Mouse (Mus musculus) layer of hippocampus, adult 2 months (tissue): ENCODE results near the gene Platr17. TPM values are rescaled to one million over a fixed set of nuclear protein-coding genes. Genes with fewer than 3 reads are reported as not detected.
A peak's percentile ranks its signal among the peaks of the same experiment; 100 is the strongest.

Source experiments
- DNase-seq, 2 experiments: peaks; one replicate each; pipeline ENCODE4 v3.0.0; 2022; ENCODE audit warnings: low spot score in 2 of 2
- H3K27ac ChIP-seq: fragments of 200-600 bp; 2 replicates; pipeline ENCODE4 v1.8.1; 2022
- H3K4me3 ChIP-seq: fragments of 200-600 bp; 2 replicates; pipeline ENCODE4 v1.8.1; 2022; ENCODE audit warnings: mild to moderate bottlenecking
- CTCF ChIP-seq: fragments of 200-600 bp; conservative IDR thresholded peaks from 2 replicates; pipeline ENCODE4 v1.8.1; 2022; ENCODE audit warnings: antibody characterized with exemption, mild to moderate bottlenecking, moderate library complexity
- microRNA-seq, 2 experiments: library from miRNA; unstranded; fragments of <30 nt; microRNA quantifications; one replicate each; pipeline ENCODE4 v1.2.0; 2021
- total RNA-seq, 2 experiments: library from RNA; stranded (reverse); gene quantifications; 2 replicates each; pipeline ENCODE4 v1.2.3; 2021

Platr17 gene
- total RNA-seq, 2 experiments from 2014 or later, result 0.61 to 0.64 TPM

DNA sequence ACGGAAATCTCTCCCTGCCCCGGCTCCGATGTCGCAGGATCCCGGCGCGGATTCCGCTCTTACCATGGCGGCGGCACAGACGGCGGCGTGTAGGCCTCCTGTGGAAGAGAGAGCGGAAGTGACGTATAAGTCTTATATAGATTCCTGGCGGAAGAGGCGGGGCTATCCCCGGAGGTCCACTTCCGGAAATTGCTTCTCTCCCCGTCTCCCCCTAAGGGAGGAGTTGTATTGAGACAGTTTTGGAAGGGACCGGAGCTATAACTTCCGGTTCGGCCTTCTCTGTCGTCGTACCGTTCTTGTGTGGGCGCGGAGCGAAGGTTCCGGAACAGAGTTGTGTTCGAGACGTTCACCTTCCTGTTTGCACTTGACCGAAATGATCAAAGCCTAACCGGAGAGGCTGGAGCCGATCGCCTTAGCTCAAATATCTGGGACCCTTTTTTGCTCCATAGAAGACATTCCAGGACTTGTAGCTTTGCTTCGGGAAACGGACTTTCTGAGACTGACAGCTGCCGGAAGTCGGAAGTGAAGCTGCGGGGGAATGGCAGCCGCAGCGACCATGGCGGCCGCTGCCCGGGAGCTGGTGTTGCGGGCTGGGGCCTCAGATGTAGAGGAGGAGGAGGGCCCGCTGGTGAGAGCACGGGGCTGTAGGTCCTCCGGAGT, 50.8 kb downstream of the Platr17 start, which contains the start of the genes Vps52 and Rps18:
Vps52 (plus strand) TSS at position 258 of the 660 bp plus-strand sequence.
Rps18 (minus strand) TSS at position 447 of the 660 bp plus-strand sequence.
- peak; percentile 63 for TF ChIP-seq CTCF
- peak; percentile 96 to 97 for DNase-seq

More for the DNA sequence above, 50.8 kb downstream of the Platr17 start, which contains the start of the genes Vps52 and Rps18:
- Histone ChIP-seq H3K27ac (peak within 1 kb of the TSS; percentile 98), H3K4me3 (peak within 1 kb of the TSS; percentile 85)

Small RNA genes lying within 50 kb of the gene (microRNA-seq; reads per million reads assigned to microRNA genes)
- 0 reads per million in 2 experiments for gene Gm27740

Other genes with a start within 250 kb of the Platr17 start
- gene Hnrnpm, start 218.3 kb upstream of the Platr17 start, total RNA-seq, result 100 to 1,000 TPM; 164 to 178 TPM
- gene March2, start 186.5 kb upstream of the Platr17 start, total RNA-seq, result 10 to 100 TPM; 84.7 to 86.1 TPM
- gene Rab11b, start 144.6 kb upstream of the Platr17 start, total RNA-seq, result 100 to 1,000 TPM; 306 to 322 TPM
- 1 to 10 TPM; 4.1 to 4.2 TPM for gene Angptl4, start 123.3 kb upstream of the Platr17 start, total RNA-seq
- gene Kank3, start 94.6 kb upstream of the Platr17 start, total RNA-seq, result 10 to 100 TPM; 35.2 to 40.6 TPM
- 100 to 1,000 TPM; 723 to 770 TPM for gene Rps28, start 80.6 kb upstream of the Platr17 start, total RNA-seq
- 100 to 1,000 TPM; 207 to 208 TPM for gene Ndufa7, start 80.6 kb upstream of the Platr17 start, total RNA-seq
- 10 to 100 TPM; 22.6 to 25.0 TPM for gene Cd320, start 62.0 kb upstream of the Platr17 start, total RNA-seq
- gene Gm7029, start 31.3 kb upstream of the Platr17 start, total RNA-seq, result not detected
- gene Kifc1, start 14.5 kb upstream of the Platr17 start, total RNA-seq, result 1 to 10 TPM; 1.8 to 3.0 TPM
- 10 to 100 TPM; 26.1 to 32.9 TPM for gene Daxx, start 4.3 kb downstream of the Platr17 start, total RNA-seq
- 10 to 100 TPM; 30.2 to 40.1 TPM for gene Tapbp, start 10.8 kb downstream of the Platr17 start, total RNA-seq
- 10 to 100 TPM; 31.4 to 31.8 TPM for gene Zbtb22, start 10.8 kb downstream of the Platr17 start, total RNA-seq
- gene Rgl2, start 24.4 kb downstream of the Platr17 start, total RNA-seq, result 10 to 100 TPM; 68.9 to 76.4 TPM
- gene Pfdn6, start 35.2 kb downstream of the Platr17 start, total RNA-seq, result 10 to 100 TPM; 86.5 to 97.4 TPM
- gene Wdr46, start 35.5 kb downstream of the Platr17 start, total RNA-seq, result 10 to 100 TPM; 14.5 to 18.9 TPM
- gene B3galt4, start 46.4 kb downstream of the Platr17 start, total RNA-seq, result 1 to 10 TPM; 6.3 TPM
- 10 to 100 TPM; 84.3 to 92.5 TPM for gene Vps52, start 50.7 kb downstream of the Platr17 start, total RNA-seq
- 100 to 1,000 TPM; 310 to 336 TPM for gene Rps18, start 50.9 kb downstream of the Platr17 start, total RNA-seq
- gene H2-K1, start 95.2 kb downstream of the Platr17 start, total RNA-seq, result 10 to 100 TPM; 20.7 to 22.5 TPM
- gene Ring1, start 119.5 kb downstream of the Platr17 start, total RNA-seq, result 10 to 100 TPM; 39.6 to 45.2 TPM
- gene H2-Ke6, start 122.9 kb downstream of the Platr17 start, total RNA-seq, result 10 to 100 TPM; 55.6 to 59.5 TPM
- 10 to 100 TPM; 97.7 to 98.9 TPM for gene Slc39a7, start 126.5 kb downstream of the Platr17 start, total RNA-seq
- 10 to 100 TPM; 80.6 to 85.5 TPM for gene Rxrb, start 126.7 kb downstream of the Platr17 start, total RNA-seq
- gene Col11a2, start 134.3 kb downstream of the Platr17 start, total RNA-seq, result 10 to 100 TPM; 18.9 to 23.1 TPM
- under 1 TPM in 1 of 2 experiments, not detected in 1; 0.44 TPM for gene H2-Oa, start 187.2 kb downstream of the Platr17 start, total RNA-seq
- gene H2-DMa, start 214.4 kb downstream of the Platr17 start, total RNA-seq, result 10 to 100 TPM; 26.2 to 33.1 TPM
- gene Brd2, start 217.5 kb downstream of the Platr17 start, total RNA-seq, result 100 to 1,000 TPM; 196 to 200 TPM
- gene H2-DMb2, start 238.2 kb downstream of the Platr17 start, total RNA-seq, result under 1 TPM; 0.77 to 0.96 TPM
- gene H2-DMb1, start 247.9 kb downstream of the Platr17 start, total RNA-seq, result 1 to 10 TPM; 1.8 to 2.5 TPM